Mouse (Mus musculus) bone marrow macrophage, adult 2 months (primary cell): ENCODE results near the gene Cdk5r1. TPM values are rescaled to one million over a fixed set of nuclear protein-coding genes. Genes with fewer than 3 reads are reported as not detected.

Experiments
- H3K27ac ChIP-seq: 2 replicates; pipeline ENCODE4 v1.5.1; 2012; ENCODE audit warnings: low read depth, low read length; ENCODE audit not compliant: insufficient read depth
- H3K4me1 ChIP-seq: 2 replicates; pipeline ENCODE4 v1.6.1; 2012; ENCODE audit warnings: low read length; ENCODE audit not compliant: control insufficient read depth, insufficient read depth
- H3K4me3 ChIP-seq: 2 replicates; pipeline ENCODE4 v1.5.1; 2012; ENCODE audit warnings: mild to moderate bottlenecking, low read length, moderate library complexity; ENCODE audit not compliant: insufficient read depth
- CTCF ChIP-seq: IDR thresholded peaks from 2 replicates; pipeline ENCODE4 v1.5.1; 2012; ENCODE audit warnings: low read depth, mild to moderate bottlenecking, low read length, moderate library complexity
- POLR2A ChIP-seq: IDR thresholded peaks from 2 replicates; pipeline ENCODE4 v1.6.1; 2012; ENCODE audit warnings: mild to moderate bottlenecking, low read depth, low read length, borderline replicate concordance
- polyA plus RNA-seq: library from polyadenylated mRNA; stranded (reverse); fragments of >200 nt; gene quantifications from 2 replicates; pipeline ENCODE4 v1.2.4, GENCODE M21; 2012; ENCODE audit not compliant: missing spikeins, insufficient read depth, insufficient read length

Cdk5r1 gene
- polyA plus RNA-seq, 1 experiment, result 1.2 TPM

GRCm38 (mm10) chr11:80471836-80472605, 4.8 kb upstream of the Cdk5r1 start:
- Histone ChIP-seq H3K4me1 (peaks cover 7% of the 10 kb centered on the region), H3K27ac (no peak overlapping the region), H3K4me3 (no peak overlapping the region)
- no peak for TF ChIP-seq CTCF
- TF ChIP-seq POLR2A, result no peak

- TF ChIP-seq POLR2A, result no peak
- TF ChIP-seq CTCF, result peak; percentile 46; the same call in 1 of the 2 replicates
- peaks cover 14% of the 10 kb centered on the region for H3K4me1 ChIP-seq
- no peak overlapping the region for H3K4me3 ChIP-seq
- no peak overlapping the region for H3K27ac ChIP-seq
Measured at GRCm38 (mm10) chr11:80474175-80474691, 2.6 kb upstream of the Cdk5r1 start.

- H3K4me3 ChIP-seq, result no peak overlapping the region
- no peak overlapping the region for H3K27ac ChIP-seq
- H3K4me1 ChIP-seq, result peaks cover 17% of the 10 kb centered on the region
- TF ChIP-seq CTCF (no peak), POLR2A (no peak)
Measured at GRCm38 (mm10) chr11:80474846-80475245, 2.0 kb upstream of the Cdk5r1 start.

GRCm38 (mm10) chr11:80475544-80475943, 1.3 kb upstream of the Cdk5r1 start:
- H3K4me1 ChIP-seq, result peaks cover 21% of the 10 kb centered on the region
- TF ChIP-seq POLR2A (no peak), CTCF (no peak)
- no peak overlapping the region for H3K27ac ChIP-seq
- no peak overlapping the region for H3K4me3 ChIP-seq

GRCm38 (mm10) chr11:80477341-80478199, 747 bp downstream of the Cdk5r1 start:
- TF ChIP-seq POLR2A (no peak), CTCF (no peak)
- no peak overlapping the region for H3K27ac ChIP-seq

GRCm38 (mm10) chr11:80478694-80479412, 2.0 kb downstream of the Cdk5r1 start:
- TF ChIP-seq CTCF (no peak), POLR2A (no peak)
- H3K4me3 ChIP-seq, result no peak overlapping the region
- H3K27ac ChIP-seq, result no peak overlapping the region
- H3K4me1 ChIP-seq, result peaks cover 28% of the 10 kb centered on the region

More at GRCm38 (mm10) chr11:80477341-80478199, 747 bp downstream of the Cdk5r1 start:
- Histone ChIP-seq H3K4me3 (peak overlapping the region; percentile 79), H3K4me1 (peaks cover 28% of the 10 kb centered on the region)

GRCm38 (mm10) chr11:80479425-80479824, 2.6 kb downstream of the Cdk5r1 start:
- TF ChIP-seq POLR2A (no peak), CTCF (no peak)
- H3K4me3 ChIP-seq, result no peak overlapping the region
- peaks cover 23% of the 10 kb centered on the region for H3K4me1 ChIP-seq
- H3K27ac ChIP-seq, result no peak overlapping the region

GRCm38 (mm10) chr11:80479906-80480866, 3.4 kb downstream of the Cdk5r1 start:
- H3K27ac ChIP-seq, result no peak overlapping the region
- TF ChIP-seq CTCF (no peak), POLR2A (no peak)
- no peak overlapping the region for H3K4me3 ChIP-seq
- H3K4me1 ChIP-seq, result peaks cover 21% of the 10 kb centered on the region
